Comparison of ENCODE assay signal across 8 mouse cellular contexts in genomic region chr6:114928462-114928861, GRCm38 (mm10). TPM values are rescaled to one million over a fixed set of nuclear protein-coding genes. Genes with fewer than 3 reads are reported as not detected.
DNase-seq lines count a peak whose midpoint lies in the region; ATAC-seq and TF ChIP-seq lines count a peak whose summit lies in the region.

No protein-coding gene starts in this region.

- peak; percentile 51 for ATAC-seq in hindbrain, embryonic 16.5 days

- WGBS in hindbrain, embryonic 16.5 days = 9% methylated on average over 4 of the region's 4 CpGs
- 7% methylated on average over 4 of the region's 4 CpGs for WGBS in liver, adult 2 months

- H3K36me3 ChIP-seq in hindbrain, embryonic 16.5 days (ENCODE audit: control insufficient read depth, insufficient read depth, low read length) = peaks cover 3% of the 10 kb centered on the region; the same call in 1 of the 2 replicates
- H3K36me3 ChIP-seq in liver, adult 2 months (ENCODE audit: control insufficient read depth, insufficient read depth, low read length) = no peaks in the 10 kb centered on the region
- H3K36me3 ChIP-seq in testis, adult 2 months (ENCODE audit: control insufficient read depth, insufficient read depth, low read length) = no peaks in the 10 kb centered on the region

- TF ChIP-seq CTCF in liver, adult 2 months (IDR thresholded peaks at IDR 0.05; ENCODE audit: low read depth, low read length) = peak; percentile 93
- TF ChIP-seq CTCF in testis, adult 2 months (IDR thresholded peaks at IDR 0.05; ENCODE audit: control insufficient read depth, insufficient read depth, insufficient replicate concordance, low read depth, low read length) = peak; percentile 94; the same call in 1 of the 2 replicates

- peak; percentile 57 for DNase-seq in urinary bladder, postnatal 14 days (ENCODE audit: low spot score)
- no peak for DNase-seq in urinary bladder, adult 2 months (ENCODE audit: low spot score)
- peak; percentile 80 for DNase-seq in cerebellum, adult 9-11 months
- DNase-seq in frontal cortex, postnatal 25 days (ENCODE audit: low spot score in 2 of 2) = peak; percentile 47 to 58
- DNase-seq in liver, adult 2 months (ENCODE audit: extremely low read depth, low read depth, low spot score) = peak; percentile 51
- DNase-seq in neural tube, embryonic 10.5 days (ENCODE audit: extremely low spot score, low spot score) = peak; percentile 77

- peaks cover 17% of the 10 kb centered on the region; the same call in 1 of the 2 replicates for H3K79me2 ChIP-seq in liver, adult 2 months (ENCODE audit: control insufficient read depth, insufficient read depth, low read length)

- no peak overlapping the region for H3K9ac ChIP-seq in hindbrain, embryonic 16.5 days (ENCODE audit: low read depth, low read length)
- H3K9ac ChIP-seq in liver, adult 2 months (ENCODE audit: low read depth, low read length) = no peak overlapping the region

- H3K27me3 ChIP-seq in hindbrain, embryonic 16.5 days (replicated peaks; ENCODE audit: control insufficient read depth, insufficient read depth, low read length) = no peaks in the 10 kb centered on the region
- H3K27me3 ChIP-seq in liver, adult 2 months (ENCODE audit: control insufficient read depth, insufficient read depth, low read length) = no peaks in the 10 kb centered on the region
- no peaks in the 10 kb centered on the region for H3K27me3 ChIP-seq in testis, adult 2 months (ENCODE audit: control insufficient read depth, insufficient read depth, low read length)

- no peaks in the 10 kb centered on the region for H3K9me3 ChIP-seq in hindbrain, embryonic 16.5 days (ENCODE audit: control insufficient read depth, low read length)

- peaks cover 13% of the 10 kb centered on the region for H3K4me1 ChIP-seq in hindbrain, embryonic 16.5 days (ENCODE audit: control insufficient read depth, insufficient read depth, low read depth, low read length)
- H3K4me1 ChIP-seq in liver, adult 2 months (ENCODE audit: control insufficient read depth, insufficient read depth, low read length) = peaks cover 18% of the 10 kb centered on the region
- no peaks in the 10 kb centered on the region; the same call in 1 of the 2 replicates for H3K4me1 ChIP-seq in testis, adult 2 months (ENCODE audit: control insufficient read depth, insufficient read depth, low read length)

- H3K27ac ChIP-seq in hindbrain, embryonic 16.5 days (ENCODE audit: low read depth, low read length) = no peak overlapping the region
- H3K27ac ChIP-seq in liver, adult 2 months (replicated peaks; ENCODE audit: insufficient read depth, low read depth, low read length) = no peak overlapping the region
- no peak overlapping the region for H3K27ac ChIP-seq in testis, adult 2 months (ENCODE audit: control insufficient read depth, insufficient read depth, low read depth, low read length)

- H3K4me3 ChIP-seq in hindbrain, embryonic 16.5 days (ENCODE audit: low read length) = no peak overlapping the region
- no peak overlapping the region for H3K4me3 ChIP-seq in liver, adult 2 months (ENCODE audit: insufficient read depth, low read depth, low read length)
- no peak overlapping the region for H3K4me3 ChIP-seq in testis, adult 2 months (ENCODE audit: control insufficient read depth, low read depth, low read length)

- TF ChIP-seq POLR2A in liver, adult 2 months (IDR thresholded peaks at IDR 0.05; ENCODE audit: extremely low read depth, insufficient read depth, low read length) = no peak
- TF ChIP-seq POLR2A in testis, adult 2 months (IDR thresholded peaks at IDR 0.05; ENCODE audit: control insufficient read depth, low read depth, low read length) = no peak

- H3K4me2 ChIP-seq in hindbrain, embryonic 16.5 days (ENCODE audit: low read length) = no peak overlapping the region

RNA-seq across cellular contexts. Expression of gene Vgll4, which starts 41.3 kb away (rescaled TPM):
- polyA plus RNA-seq in urinary bladder, adult 2 months (2012; rRNA removed) = 32.1 and 33.7 TPM in 2 replicates
- 60.2 and 62.0 TPM in 2 replicates for polyA plus RNA-seq in hindbrain, embryonic 16.5 days (2015; fragmentation: Nextera tagmentation; extraction: Ambion mirVana)
- total RNA-seq in liver, adult 2 months (2014; rRNA removed) = 24.3 and 31.0 TPM in 2 replicates
- polyA plus RNA-seq in liver, adult 2 months (2012; rRNA removed) = 32.1 and 44.5 TPM in 2 replicates
- polyA plus RNA-seq in testis, adult 2 months (2012; rRNA removed) = 37.6 and 38.4 TPM in 2 replicates
